Mouse (Mus musculus): ENCODE data around the gene Tmem184b. TPM values are rescaled to one million over a fixed set of nuclear protein-coding genes. Genes with fewer than 3 reads are reported as not detected.

Gene Tmem184b
- polyA plus RNA-seq, 1 experiment from 2014 or later, result 29.4 TPM

DNA sequence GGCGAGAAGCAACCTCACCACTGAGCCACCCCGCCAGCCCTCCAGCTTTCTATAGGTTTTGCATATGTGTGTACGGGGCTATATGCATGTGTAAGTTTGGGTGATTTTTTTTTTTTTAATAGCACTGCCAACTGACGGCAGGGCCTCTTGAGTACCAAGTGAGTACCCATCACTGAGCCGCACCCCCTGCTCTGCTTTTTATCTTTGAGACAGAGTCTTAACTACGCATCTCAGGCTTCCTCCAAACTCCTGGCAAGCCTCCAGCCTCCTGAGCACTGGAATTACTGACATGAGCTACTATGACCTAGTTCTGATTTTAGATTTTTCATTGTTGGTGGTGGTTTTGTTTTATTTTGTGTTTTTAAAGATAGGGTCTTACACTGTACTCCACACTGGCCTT, 24.1 kb upstream of the Tmem184b start:
- H3K4me2 ChIP-seq, result no peak overlapping the region
- no peaks in the 10 kb centered on the region for H3K9me3 ChIP-seq (replicated peaks)
- H3K9ac ChIP-seq, result no peak overlapping the region
- H3K4me1 ChIP-seq, result no peaks in the 10 kb centered on the region
- 86% methylated on average over 6 of the region's 6 CpGs for WGBS
- no peaks in the 10 kb centered on the region for H3K27me3 ChIP-seq
- no peak overlapping the region for H3K27ac ChIP-seq
- no peak overlapping the region for H3K4me3 ChIP-seq
- no peak for ATAC-seq
- H3K36me3 ChIP-seq (ENCODE audit: poor library complexity, severe bottlenecking), result peaks cover 100% of the 10 kb centered on the region

GRCm38 (mm10) chr15:79425516-79425915, 22.1 kb upstream of the Tmem184b start:
- H3K27ac ChIP-seq, result no peak overlapping the region
- no peaks in the 10 kb centered on the region for H3K4me1 ChIP-seq
- no peaks in the 10 kb centered on the region for H3K9me3 ChIP-seq (replicated peaks)
- 89% methylated on average over 11 of the region's 11 CpGs for WGBS
- H3K4me3 ChIP-seq, result no peak overlapping the region
- no peak for ATAC-seq
- no peak overlapping the region for H3K4me2 ChIP-seq
- H3K9ac ChIP-seq, result no peak overlapping the region
- H3K27me3 ChIP-seq, result no peaks in the 10 kb centered on the region
- peaks cover 100% of the 10 kb centered on the region for H3K36me3 ChIP-seq (ENCODE audit: poor library complexity, severe bottlenecking)

GRCm38 (mm10) chr15:79424602-79425001, 21.2 kb upstream of the Tmem184b start:
- Histone ChIP-seq H3K9me3 (replicated peaks) (no peaks in the 10 kb centered on the region), H3K27me3 (no peaks in the 10 kb centered on the region), H3K4me1 (no peaks in the 10 kb centered on the region), H3K36me3 (ENCODE audit: poor library complexity, severe bottlenecking) (peaks cover 100% of the 10 kb centered on the region), H3K4me2 (no peak overlapping the region), H3K27ac (no peak overlapping the region), H3K4me3 (no peak overlapping the region), H3K9ac (no peak overlapping the region)
- 94% methylated on average over 17 of the region's 17 CpGs for WGBS
- no peak for ATAC-seq

- Histone ChIP-seq H3K9ac (no peak overlapping the region), H3K4me1 (no peaks in the 10 kb centered on the region), H3K9me3 (replicated peaks) (no peaks in the 10 kb centered on the region), H3K4me2 (no peak overlapping the region), H3K27ac (no peak overlapping the region), H3K4me3 (no peak overlapping the region), H3K36me3 (ENCODE audit: poor library complexity, severe bottlenecking) (peaks cover 99% of the 10 kb centered on the region), H3K27me3 (no peaks in the 10 kb centered on the region)
- whole genome bisulfite sequencing, result 96% methylated on average over 6 of the region's 6 CpGs
- ATAC-seq, result no peak
Measured at GRCm38 (mm10) chr15:79422715-79423243, 19.4 kb upstream of the Tmem184b start.

DNA sequence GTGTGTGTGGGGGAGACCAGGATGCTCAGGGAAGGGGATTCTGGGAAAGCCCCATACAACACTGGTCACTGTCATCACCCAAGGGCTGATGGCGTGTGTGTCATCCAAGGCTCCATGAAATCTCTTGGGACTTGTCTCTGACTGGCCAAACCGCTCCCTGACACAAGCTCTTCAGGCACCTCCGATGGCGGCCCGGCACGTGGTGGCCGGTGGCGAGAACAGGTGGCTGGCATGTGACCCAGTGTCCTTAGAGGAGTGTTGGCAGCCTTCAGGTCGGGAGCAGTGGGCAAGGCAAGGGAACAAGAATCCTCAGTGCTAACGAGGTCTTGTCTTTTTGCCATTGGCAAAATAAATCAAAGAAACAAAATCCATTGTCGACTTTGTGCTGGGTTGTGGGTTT, 15.3 kb upstream of the Tmem184b start:
- Histone ChIP-seq H3K4me1 (no peaks in the 10 kb centered on the region), H3K4me2 (no peak overlapping the region), H3K27me3 (no peaks in the 10 kb centered on the region), H3K9me3 (replicated peaks) (no peaks in the 10 kb centered on the region), H3K9ac (no peak overlapping the region), H3K4me3 (no peak overlapping the region), H3K36me3 (ENCODE audit: poor library complexity, severe bottlenecking) (peaks cover 75% of the 10 kb centered on the region), H3K27ac (peak overlapping the region; percentile 6; the same call in 1 of the 2 replicates)
- no peak for ATAC-seq
- 87% methylated on average over 11 of the region's 11 CpGs for WGBS

DNA sequence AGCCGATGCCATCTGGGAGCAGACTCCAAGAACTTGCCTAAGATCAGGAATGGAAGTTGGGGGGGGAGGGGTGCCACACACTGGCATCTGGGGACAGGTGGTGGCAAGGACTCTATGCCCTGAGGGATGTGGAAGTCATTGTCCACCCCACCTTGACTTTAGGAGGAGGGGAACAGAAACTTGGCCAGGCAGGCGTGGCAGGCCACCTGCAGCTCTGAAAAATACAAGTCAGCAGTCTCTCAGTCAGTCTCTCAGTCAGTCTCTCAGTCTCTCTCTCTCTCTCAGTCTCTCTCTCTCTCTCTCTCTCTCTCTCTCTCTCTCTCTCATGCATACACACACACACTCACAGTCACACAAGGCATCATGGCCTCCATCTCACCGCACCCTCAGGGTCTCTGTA, 14.9 kb upstream of the Tmem184b start:
- Histone ChIP-seq H3K4me3 (no peak overlapping the region), H3K36me3 (ENCODE audit: poor library complexity, severe bottlenecking) (peaks cover 71% of the 10 kb centered on the region), H3K27me3 (no peaks in the 10 kb centered on the region), H3K4me1 (no peaks in the 10 kb centered on the region), H3K9ac (no peak overlapping the region), H3K4me2 (no peak overlapping the region), H3K27ac (peak overlapping the region; percentile 6; the same call in 1 of the 2 replicates), H3K9me3 (replicated peaks) (no peaks in the 10 kb centered on the region)
- no peak for ATAC-seq
- WGBS, result 96% methylated on average over 3 of the region's 3 CpGs

GRCm38 (mm10) chr15:79417379-79417778, 14.0 kb upstream of the Tmem184b start:
- no peak overlapping the region for H3K4me3 ChIP-seq
- H3K27ac ChIP-seq, result no peak overlapping the region
- ATAC-seq, result no peak
- peaks cover 62% of the 10 kb centered on the region for H3K36me3 ChIP-seq (ENCODE audit: poor library complexity, severe bottlenecking)
- H3K9me3 ChIP-seq (replicated peaks), result no peaks in the 10 kb centered on the region
- no peak overlapping the region for H3K4me2 ChIP-seq
- no peaks in the 10 kb centered on the region for H3K27me3 ChIP-seq
- no peak overlapping the region for H3K9ac ChIP-seq
- H3K4me1 ChIP-seq, result no peaks in the 10 kb centered on the region
- WGBS, result 98% methylated on average over 3 of the region's 3 CpGs

- Histone ChIP-seq H3K4me3 (no peak overlapping the region), H3K4me2 (no peak overlapping the region), H3K36me3 (ENCODE audit: poor library complexity, severe bottlenecking) (peaks cover 54% of the 10 kb centered on the region), H3K27ac (no peak overlapping the region), H3K4me1 (no peaks in the 10 kb centered on the region), H3K27me3 (no peaks in the 10 kb centered on the region), H3K9ac (no peak overlapping the region), H3K9me3 (replicated peaks) (no peaks in the 10 kb centered on the region)
- WGBS, result 95% methylated on average over 10 of the region's 10 CpGs
- no peak for ATAC-seq
Measured at GRCm38 (mm10) chr15:79416460-79417085, 13.2 kb upstream of the Tmem184b start.

- H3K9me3 ChIP-seq (replicated peaks), result no peaks in the 10 kb centered on the region
- H3K36me3 ChIP-seq (ENCODE audit: poor library complexity, severe bottlenecking), result peaks cover 33% of the 10 kb centered on the region
- H3K27ac ChIP-seq, result no peak overlapping the region
- no peak overlapping the region for H3K4me3 ChIP-seq
- WGBS, result 70% methylated on average over 4 of the region's 4 CpGs
- no peak for ATAC-seq
- H3K4me1 ChIP-seq, result no peaks in the 10 kb centered on the region
- H3K4me2 ChIP-seq, result no peak overlapping the region
- H3K9ac ChIP-seq, result no peak overlapping the region; the same call in 1 of the 2 replicates
- no peaks in the 10 kb centered on the region for H3K27me3 ChIP-seq
Measured at GRCm38 (mm10) chr15:79414513-79414912, 11.1 kb upstream of the Tmem184b start.

GRCm38 (mm10) chr15:79413802-79414201, 10.4 kb upstream of the Tmem184b start:
- Histone ChIP-seq H3K9ac (no peak overlapping the region), H3K4me2 (no peak overlapping the region), H3K27me3 (no peaks in the 10 kb centered on the region), H3K36me3 (ENCODE audit: poor library complexity, severe bottlenecking) (peaks cover 26% of the 10 kb centered on the region), H3K4me1 (no peaks in the 10 kb centered on the region), H3K27ac (no peak overlapping the region), H3K4me3 (no peak overlapping the region), H3K9me3 (replicated peaks) (no peaks in the 10 kb centered on the region)
- no peak for ATAC-seq
- WGBS, result 82% methylated on average over 8 of the region's 8 CpGs

DNA sequence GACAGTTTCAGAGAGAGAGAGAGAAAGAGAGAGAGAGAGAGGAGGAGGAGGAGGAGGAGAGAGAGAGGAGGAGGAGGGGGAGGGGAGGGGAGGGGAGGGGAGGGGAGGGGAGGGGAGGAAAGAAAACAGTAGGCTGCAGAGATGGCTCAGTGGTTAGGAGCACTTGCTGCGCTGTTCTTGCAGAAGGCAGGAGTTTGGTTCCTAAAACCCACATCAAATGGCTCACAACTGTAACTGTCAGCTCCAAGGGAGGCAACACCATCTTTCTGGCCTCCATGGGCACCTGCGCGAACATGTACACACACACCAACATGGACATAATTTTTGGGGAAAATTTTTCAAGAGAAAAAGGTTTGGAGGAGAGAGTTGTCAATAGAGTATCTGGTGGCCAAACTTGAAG, 9.8 kb upstream of the Tmem184b start:
- H3K4me3 ChIP-seq, result no peak overlapping the region
- WGBS, result 96% methylated on average over 3 of the region's 3 CpGs
- ATAC-seq, result no peak
- no peak overlapping the region for H3K4me2 ChIP-seq
- no peak overlapping the region for H3K27ac ChIP-seq
- peaks cover 20% of the 10 kb centered on the region for H3K36me3 ChIP-seq (ENCODE audit: poor library complexity, severe bottlenecking)
- no peaks in the 10 kb centered on the region for H3K4me1 ChIP-seq
- no peak overlapping the region for H3K9ac ChIP-seq
- H3K9me3 ChIP-seq (replicated peaks), result no peaks in the 10 kb centered on the region
- H3K27me3 ChIP-seq, result no peaks in the 10 kb centered on the region

- Histone ChIP-seq H3K4me1 (no peaks in the 10 kb centered on the region), H3K9me3 (replicated peaks) (no peaks in the 10 kb centered on the region), H3K27me3 (no peaks in the 10 kb centered on the region), H3K4me2 (no peak overlapping the region), H3K9ac (no peak overlapping the region), H3K27ac (no peak overlapping the region), H3K4me3 (no peak overlapping the region), H3K36me3 (ENCODE audit: poor library complexity, severe bottlenecking) (peaks cover 6% of the 10 kb centered on the region)
- WGBS, result 52% methylated on average over 10 of the region's 10 CpGs
- ATAC-seq, result no peak
Measured at GRCm38 (mm10) chr15:79411363-79412065, 8.1 kb upstream of the Tmem184b start.
